Mouse (Mus musculus): ENCODE results near the gene Ptrhd1. TPM values are rescaled to one million over a fixed set of nuclear protein-coding genes. Genes with fewer than 3 reads are reported as not detected.

Gene Ptrhd1
- polyA plus RNA-seq, 1 experiment = 6.3 TPM

GRCm38 (mm10) chr12:4252742-4253655 is 19.2 kb downstream of the Ptrhd1 start:
- peaks cover 2% of the 10 kb centered on the region; the same call in 1 of the 2 replicates for H3K4me1 ChIP-seq (ENCODE audit: control insufficient read depth, insufficient read depth, low read length)
- DNase-seq = no peak
- TF ChIP-seq POLR2A (IDR thresholded peaks at IDR 0.05; ENCODE audit: borderline replicate concordance, insufficient read depth, low read length) (no peak), CTCF (IDR thresholded peaks at IDR 0.05; ENCODE audit: borderline replicate concordance, insufficient read depth, low read depth, low read length) (no peak)
- WGBS = 94% methylated on average over 16 of the region's 16 CpGs
- no peaks in the 10 kb centered on the region for H3K27me3 ChIP-seq (ENCODE audit: control insufficient read depth, insufficient read depth, low read length)
- H3K4me3 ChIP-seq (replicated peaks; ENCODE audit: insufficient read depth, low read depth, low read length) = no peak overlapping the region
- no peak overlapping the region for H3K27ac ChIP-seq (ENCODE audit: insufficient read depth, low read length)

DNA sequence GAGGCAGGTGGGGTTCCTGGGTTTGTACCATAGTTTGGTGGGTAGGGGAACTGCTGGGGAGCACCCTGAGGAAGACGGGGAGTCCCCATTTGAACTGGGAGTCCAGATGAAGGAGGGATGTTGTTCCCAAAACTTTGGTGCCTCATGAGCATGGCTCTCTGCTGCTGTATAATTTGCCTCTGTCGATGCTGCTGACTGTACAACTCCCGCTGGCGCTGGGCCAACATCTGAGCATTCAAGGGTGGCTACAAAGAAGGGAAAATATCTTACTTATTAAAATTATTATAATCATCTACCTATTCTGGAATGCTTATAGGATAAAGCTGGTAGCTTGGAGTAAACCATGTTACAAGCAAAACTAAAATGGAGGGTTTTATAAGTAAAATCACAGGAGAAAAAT is 33.9 kb downstream of the Ptrhd1 start:
- no peak for DNase-seq
- 93% methylated on average over 4 of the region's 4 CpGs for WGBS
- Histone ChIP-seq H3K27me3 (ENCODE audit: control insufficient read depth, insufficient read depth, low read length) (no peaks in the 10 kb centered on the region), H3K4me3 (replicated peaks; ENCODE audit: insufficient read depth, low read depth, low read length) (no peak overlapping the region), H3K4me1 (ENCODE audit: control insufficient read depth, insufficient read depth, low read length) (no peaks in the 10 kb centered on the region), H3K27ac (ENCODE audit: insufficient read depth, low read length) (no peak overlapping the region)
- no peak for TF ChIP-seq CTCF (IDR thresholded peaks at IDR 0.05; ENCODE audit: borderline replicate concordance, insufficient read depth, low read depth, low read length)
- TF ChIP-seq POLR2A (IDR thresholded peaks at IDR 0.05; ENCODE audit: borderline replicate concordance, insufficient read depth, low read length) = no peak

GRCm38 (mm10) chr12:4271078-4271477 is 37.3 kb downstream of the Ptrhd1 start:
- H3K27ac ChIP-seq (ENCODE audit: insufficient read depth, low read length) = no peak overlapping the region
- no peak for TF ChIP-seq POLR2A (IDR thresholded peaks at IDR 0.05; ENCODE audit: borderline replicate concordance, insufficient read depth, low read length)
- peak; percentile 35; the same call in 1 of the 2 replicates for TF ChIP-seq CTCF (IDR thresholded peaks at IDR 0.05; ENCODE audit: borderline replicate concordance, insufficient read depth, low read depth, low read length)

GRCm38 (mm10) chr12:4278978-4279755 is 45.3 kb downstream of the Ptrhd1 start:
- H3K27me3 ChIP-seq (ENCODE audit: control insufficient read depth, insufficient read depth, low read length) = no peaks in the 10 kb centered on the region
- 94% methylated on average over 3 of the region's 3 CpGs for WGBS
- H3K4me1 ChIP-seq (ENCODE audit: control insufficient read depth, insufficient read depth, low read length) = no peaks in the 10 kb centered on the region; the same call in 1 of the 2 replicates
- TF ChIP-seq CTCF (IDR thresholded peaks at IDR 0.05; ENCODE audit: borderline replicate concordance, insufficient read depth, low read depth, low read length) (no peak), POLR2A (IDR thresholded peaks at IDR 0.05; ENCODE audit: borderline replicate concordance, insufficient read depth, low read length) (no peak)
- H3K27ac ChIP-seq (ENCODE audit: insufficient read depth, low read length) = no peak overlapping the region
- no peak for DNase-seq
- H3K4me3 ChIP-seq (replicated peaks; ENCODE audit: insufficient read depth, low read depth, low read length) = no peak overlapping the region

More at GRCm38 (mm10) chr12:4271078-4271477, 37.3 kb downstream of the Ptrhd1 start:
- no peaks in the 10 kb centered on the region; the same call in 1 of the 2 replicates for H3K4me1 ChIP-seq (ENCODE audit: control insufficient read depth, insufficient read depth, low read length)
- 22% methylated on average over 6 of the region's 6 CpGs for WGBS
- H3K4me3 ChIP-seq (replicated peaks; ENCODE audit: insufficient read depth, low read depth, low read length) = no peak overlapping the region
- H3K27me3 ChIP-seq (ENCODE audit: control insufficient read depth, insufficient read depth, low read length) = no peaks in the 10 kb centered on the region
- peak; percentile 31 to 38 for DNase-seq

- no peak overlapping the region for H3K4me3 ChIP-seq (replicated peaks; ENCODE audit: insufficient read depth, low read depth, low read length)
- H3K27me3 ChIP-seq (ENCODE audit: control insufficient read depth, insufficient read depth, low read length) = no peaks in the 10 kb centered on the region
- 97% methylated on average over 3 of the region's 3 CpGs for WGBS
- DNase-seq = no peak
- no peak overlapping the region for H3K27ac ChIP-seq (ENCODE audit: insufficient read depth, low read length)
- H3K4me1 ChIP-seq (ENCODE audit: control insufficient read depth, insufficient read depth, low read length) = no peaks in the 10 kb centered on the region
- no peak for TF ChIP-seq POLR2A (IDR thresholded peaks at IDR 0.05; ENCODE audit: borderline replicate concordance, insufficient read depth, low read length)
Observed at GRCm38 (mm10) chr12:4279878-4280277, 46.1 kb downstream of the Ptrhd1 start.

GRCm38 (mm10) chr12:4285186-4285585 is 51.4 kb downstream of the Ptrhd1 start:
- no peak overlapping the region for H3K27ac ChIP-seq (ENCODE audit: insufficient read depth, low read length)
- DNase-seq = no peak
- H3K27me3 ChIP-seq (ENCODE audit: control insufficient read depth, insufficient read depth, low read length) = no peaks in the 10 kb centered on the region
- H3K4me1 ChIP-seq (ENCODE audit: control insufficient read depth, insufficient read depth, low read length) = no peaks in the 10 kb centered on the region
- TF ChIP-seq CTCF (IDR thresholded peaks at IDR 0.05; ENCODE audit: borderline replicate concordance, insufficient read depth, low read depth, low read length) (no peak), POLR2A (IDR thresholded peaks at IDR 0.05; ENCODE audit: borderline replicate concordance, insufficient read depth, low read length) (no peak)
- H3K4me3 ChIP-seq (replicated peaks; ENCODE audit: insufficient read depth, low read depth, low read length) = no peak overlapping the region
- 7% methylated on average over 3 of the region's 3 CpGs for WGBS

Other genes starting within 250 kb of the Ptrhd1 start
- 83.0 and 83.8 TPM in 2 replicates for gene Efr3b, start 195.1 kb upstream of the Ptrhd1 start, polyA plus RNA-seq (2012; rRNA removed)
- 93.5 and 95.1 TPM in 2 replicates for gene Dnajc27, start 151.4 kb upstream of the Ptrhd1 start, polyA plus RNA-seq (2012; rRNA removed)
- gene Adcy3, start 100.9 kb upstream of the Ptrhd1 start, polyA plus RNA-seq (2012; rRNA removed) = 23.9 and 24.5 TPM in 2 replicates
- 10.4 and 11.3 TPM in 2 replicates for gene Cenpo, start 267 bp downstream of the Ptrhd1 start, polyA plus RNA-seq (2012; rRNA removed)
- gene Ncoa1, start 243.2 kb downstream of the Ptrhd1 start, polyA plus RNA-seq (2012; rRNA removed) = 60.6 and 62.5 TPM in 2 replicates